Mouse (Mus musculus) myocyte (in vitro differentiated cells): Measurements from ENCODE around the gene Fars2. TPM values are rescaled to one million over a fixed set of nuclear protein-coding genes. Genes with fewer than 3 reads are reported as not detected.

ENCODE experiments used
- H3K27me3 ChIP-seq: one replicate; pipeline ENCODE4 v1.6.1; 2011; ENCODE audit not compliant: control insufficient read depth, insufficient read depth, insufficient read length
- H3K36me3 ChIP-seq: one replicate; pipeline ENCODE4 v1.6.1; 2011; ENCODE audit not compliant: control insufficient read depth, insufficient read depth
- H3K4me2 ChIP-seq: one replicate; pipeline ENCODE4 v1.6.1; 2011; ENCODE audit warnings: low read depth, control low read depth
- H3K4me3 ChIP-seq: one replicate; pipeline ENCODE4 v1.5.1; 2011; ENCODE audit warnings: mild to moderate bottlenecking, control low read depth, moderate library complexity
- H3K79me2 ChIP-seq: one replicate; pipeline ENCODE4 v1.6.1; 2011; ENCODE audit not compliant: control insufficient read depth, insufficient read depth
- H3ac ChIP-seq: one replicate; pipeline ENCODE4 v1.6.1; 2011; ENCODE audit not compliant: control insufficient read depth, insufficient read length
- MAX ChIP-seq: IDR thresholded peaks from one replicate; pipeline ENCODE4 v1.6.1; 2011; ENCODE audit warnings: low read depth, mild to moderate bottlenecking, control low read depth
- polyA plus RNA-seq: library from polyadenylated mRNA; unstranded; fragments of >200 nt; fragmentation: generic; extraction: Trizol; gene quantifications from one replicate; pipeline ENCODE4 v1.2.1, GENCODE M21; 2012; ENCODE audit warnings: missing spikeins

The Fars2 gene
- polyA plus RNA-seq, 1 experiment = 53.6 TPM

- Histone ChIP-seq H3K4me2 (no peak overlapping the region), H3K4me3 (no peak overlapping the region), H3K27me3 (no peaks in the 10 kb centered on the region), H3K36me3 (no peaks in the 10 kb centered on the region), H3K79me2 (no peaks in the 10 kb centered on the region), H3ac (no peak overlapping the region)
- TF ChIP-seq MAX = no peak
Measured at GRCm38 (mm10) chr13:36766801-36767200, 649.6 kb downstream of the Fars2 start.

Other genes starting within 250 kb of the Fars2 start
- gene Rpp40, start 211.1 kb upstream of the Fars2 start, polyA plus RNA-seq = 13.6 TPM
- not detected for gene Ppp1r3g, start 158.6 kb upstream of the Fars2 start, polyA plus RNA-seq
- 11.3 TPM for gene Lyrm4, start 114 bp downstream of the Fars2 start, polyA plus RNA-seq